In the genomic region with DNA sequence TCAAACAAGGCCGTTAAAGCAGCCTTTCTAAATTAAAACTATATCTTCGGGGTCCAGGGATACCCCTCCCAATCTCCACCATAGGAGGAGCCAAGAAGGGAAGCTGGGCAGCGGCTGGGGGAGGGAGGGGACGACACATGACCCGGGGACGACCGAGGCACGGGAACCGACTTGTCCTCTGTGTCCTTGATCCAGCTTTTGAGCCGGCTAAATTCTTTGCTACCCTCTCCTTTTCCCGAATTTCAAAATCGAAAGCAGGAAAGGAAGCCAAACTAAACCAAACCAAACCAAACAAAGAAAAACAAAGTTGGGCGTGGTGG, we compare ENCODE assay signal across 7 mouse cellular contexts. TPM values are rescaled to one million over a fixed set of nuclear protein-coding genes. Genes with fewer than 3 reads are reported as not detected.
DNase-seq lines count a peak whose midpoint lies in the region; ATAC-seq and TF ChIP-seq lines count a peak whose summit lies in the region.

No protein-coding gene starts in this region.

- ATAC-seq in intestine, embryonic 16.5 days: peak; percentile 57
- ATAC-seq in limb, embryonic 14.5 days (ENCODE audit: low FRiP score, low read depth): peak; percentile 60
- ATAC-seq in midbrain, embryonic 16.5 days: peak; percentile 76
- peak; percentile 54; the same call in 1 of the 2 replicates for ATAC-seq in stomach, embryonic 14.5 days (ENCODE audit: insufficient number of reproducible peaks, insufficient read depth, low FRiP score, low read depth)

- peak overlapping the region; percentile 65 for H3K4me2 ChIP-seq in intestine, embryonic 16.5 days (ENCODE audit: low read depth, low read length)
- peak overlapping the region; percentile 97 for H3K4me2 ChIP-seq in limb, embryonic 14.5 days (replicated peaks; ENCODE audit: low read depth, low read length, severe bottlenecking)
- H3K4me2 ChIP-seq in midbrain, embryonic 16.5 days (ENCODE audit: low read length): peak overlapping the region; percentile 85
- H3K4me2 ChIP-seq in stomach, embryonic 14.5 days (replicated peaks; ENCODE audit: low read depth, low read length): peak overlapping the region; percentile 95

- H3K36me3 ChIP-seq in intestine, embryonic 16.5 days (ENCODE audit: control insufficient read depth, insufficient read depth, low read length): peaks cover 18% of the 10 kb centered on the region
- H3K36me3 ChIP-seq in limb, embryonic 14.5 days (ENCODE audit: control insufficient read depth, insufficient read depth, low read length): peaks cover 35% of the 10 kb centered on the region
- H3K36me3 ChIP-seq in midbrain, embryonic 16.5 days (ENCODE audit: control insufficient read depth, insufficient read depth, low read length): peaks cover 19% of the 10 kb centered on the region
- peaks cover 28% of the 10 kb centered on the region for H3K36me3 ChIP-seq in stomach, embryonic 14.5 days (ENCODE audit: control insufficient read depth, insufficient read depth, low read length)

- H3K4me1 ChIP-seq in intestine, embryonic 16.5 days (ENCODE audit: control insufficient read depth, insufficient read depth, low read length): peaks cover 14% of the 10 kb centered on the region
- H3K4me1 ChIP-seq in limb, embryonic 14.5 days (ENCODE audit: control insufficient read depth, insufficient read depth, low read length): peaks cover 15% of the 10 kb centered on the region
- H3K4me1 ChIP-seq in midbrain, embryonic 16.5 days (ENCODE audit: control insufficient read depth, insufficient read depth, low read length): peaks cover 27% of the 10 kb centered on the region
- peaks cover 13% of the 10 kb centered on the region for H3K4me1 ChIP-seq in stomach, embryonic 14.5 days (ENCODE audit: control insufficient read depth, insufficient read depth, low read length)

- H3K9ac ChIP-seq in intestine, embryonic 16.5 days (ENCODE audit: low read depth, low read length): peak overlapping the region; percentile 71
- peak overlapping the region; percentile 93 for H3K9ac ChIP-seq in limb, embryonic 14.5 days (ENCODE audit: low read depth, low read length, severe bottlenecking)
- peak overlapping the region; percentile 78 for H3K9ac ChIP-seq in midbrain, embryonic 16.5 days (ENCODE audit: low read depth, low read length)
- peak overlapping the region; percentile 42; the same call in 1 of the 2 replicates for H3K9ac ChIP-seq in stomach, embryonic 14.5 days (replicated peaks; ENCODE audit: low read depth, low read length)

- H3K27me3 ChIP-seq in intestine, embryonic 16.5 days (replicated peaks; ENCODE audit: control insufficient read depth, insufficient read depth, low read length): no peaks in the 10 kb centered on the region
- H3K27me3 ChIP-seq in limb, embryonic 14.5 days (ENCODE audit: control insufficient read depth, insufficient read depth, low read length): no peaks in the 10 kb centered on the region
- H3K27me3 ChIP-seq in midbrain, embryonic 16.5 days (ENCODE audit: control insufficient read depth, insufficient read depth, low read depth, low read length): no peaks in the 10 kb centered on the region
- no peaks in the 10 kb centered on the region for H3K27me3 ChIP-seq in stomach, embryonic 14.5 days (ENCODE audit: control insufficient read depth, insufficient read depth, low read length)

- peak overlapping the region; percentile 81 for H3K27ac ChIP-seq in intestine, embryonic 16.5 days (ENCODE audit: low read length)
- peak overlapping the region; percentile 88 for H3K27ac ChIP-seq in limb, embryonic 14.5 days (replicated peaks; ENCODE audit: low read depth, low read length)
- H3K27ac ChIP-seq in midbrain, embryonic 16.5 days (ENCODE audit: low read length): peak overlapping the region; percentile 95
- H3K27ac ChIP-seq in stomach, embryonic 14.5 days (ENCODE audit: low read length): peak overlapping the region; percentile 80

- H3K9me3 ChIP-seq in intestine, embryonic 16.5 days (ENCODE audit: control insufficient read depth, low read length): no peaks in the 10 kb centered on the region
- H3K9me3 ChIP-seq in limb, embryonic 14.5 days (ENCODE audit: control insufficient read depth, low read length): no peaks in the 10 kb centered on the region
- H3K9me3 ChIP-seq in midbrain, embryonic 16.5 days (replicated peaks; ENCODE audit: control insufficient read depth, low read length, poor library complexity, severe bottlenecking): no peaks in the 10 kb centered on the region
- no peaks in the 10 kb centered on the region for H3K9me3 ChIP-seq in stomach, embryonic 14.5 days (ENCODE audit: control insufficient read depth, low read depth, low read length)

- TF ChIP-seq POLR2A in limb, embryonic 14.5 days (IDR thresholded peaks at IDR 0.05; ENCODE audit: borderline replicate concordance, extremely low read depth, insufficient read depth, insufficient read length): no peak

- H3K4me3 ChIP-seq in intestine, embryonic 16.5 days (ENCODE audit: low read length): peak overlapping the region; percentile 100
- peak overlapping the region; percentile 99 for H3K4me3 ChIP-seq in limb, embryonic 14.5 days (replicated peaks; ENCODE audit: low read length)
- peak overlapping the region; percentile 84 for H3K4me3 ChIP-seq in midbrain, embryonic 16.5 days (ENCODE audit: low read depth, low read length)
- H3K4me3 ChIP-seq in stomach, embryonic 14.5 days (ENCODE audit: low read depth, low read length): peak overlapping the region; percentile 100

- DNase-seq in T-cell, adult 2 months (ENCODE audit: low spot score): peak; percentile 41
- DNase-seq in cerebellum, postnatal 14 days: peak; percentile 78 to 82
- peak; percentile 75 for DNase-seq in gastrocnemius, postnatal 14 days
- DNase-seq in limb, embryonic 14.5 days (ENCODE audit: low spot score): peak; percentile 67

- under 1% methylated on average over 13 of the region's 13 CpGs for WGBS in intestine, embryonic 16.5 days
- 0% methylated on average over 13 of the region's 13 CpGs for WGBS in limb, embryonic 14.5 days
- 0% methylated on average over 13 of the region's 13 CpGs for WGBS in midbrain, embryonic 16.5 days
- WGBS in stomach, embryonic 14.5 days: 1% methylated on average over 13 of the region's 13 CpGs

- intact Hi-C loops in gastrocnemius, postnatal 14 days (cut with DNase I; ENCODE audit: low total_unique reads): no loop called here

RNA-seq across cellular contexts. Expression of a gene that starts 0.5 kb away (rescaled TPM):
- 100 to 1,000 TPM in 1 of 2 experiments, 10 to 100 TPM in 1; 76.9 to 163 TPM for total RNA-seq in gastrocnemius, postnatal 14 days (2021)
- 462 and 467 TPM in 2 replicates for polyA plus RNA-seq in intestine, embryonic 16.5 days (2015; fragmentation: Nextera tagmentation; extraction: Ambion mirVana)
- 627 and 690 TPM in 2 replicates for polyA plus RNA-seq in limb, embryonic 14.5 days (2012; rRNA removed)
- 416 and 463 TPM in 2 replicates for polyA plus RNA-seq in limb, embryonic 14.5 days (2014; fragmentation: Nextera tagmentation; extraction: Ambion mirVana)
- 576 and 581 TPM in 2 replicates for polyA plus RNA-seq in midbrain, embryonic 16.5 days (2015; fragmentation: Nextera tagmentation; extraction: Ambion mirVana)
- 506 and 565 TPM in 2 replicates for polyA plus RNA-seq in stomach, embryonic 14.5 days (2014; fragmentation: Nextera tagmentation; extraction: Ambion mirVana)

RNA-seq across cellular contexts. Expression of a gene that starts 7.8 kb away (rescaled TPM):
- total RNA-seq in gastrocnemius, postnatal 14 days (2021): 10 to 100 TPM; 34.1 to 39.6 TPM
- polyA plus RNA-seq in intestine, embryonic 16.5 days (2015; fragmentation: Nextera tagmentation; extraction: Ambion mirVana): 62.6 and 65.0 TPM in 2 replicates
- 41.4 and 64.5 TPM in 2 replicates for polyA plus RNA-seq in limb, embryonic 14.5 days (2012; rRNA removed)
- polyA plus RNA-seq in limb, embryonic 14.5 days (2014; fragmentation: Nextera tagmentation; extraction: Ambion mirVana): 64.3 and 69.1 TPM in 2 replicates
- polyA plus RNA-seq in midbrain, embryonic 16.5 days (2015; fragmentation: Nextera tagmentation; extraction: Ambion mirVana): 61.9 and 64.7 TPM in 2 replicates
- polyA plus RNA-seq in stomach, embryonic 14.5 days (2014; fragmentation: Nextera tagmentation; extraction: Ambion mirVana): 67.7 and 71.7 TPM in 2 replicates

RNA-seq across cellular contexts. Expression of a gene that starts 8.1 kb away (rescaled TPM):
- 10 to 100 TPM; 41.1 to 45.9 TPM for total RNA-seq in gastrocnemius, postnatal 14 days (2021)
- 146 and 155 TPM in 2 replicates for polyA plus RNA-seq in intestine, embryonic 16.5 days (2015; fragmentation: Nextera tagmentation; extraction: Ambion mirVana)
- polyA plus RNA-seq in limb, embryonic 14.5 days (2012; rRNA removed): 119 and 131 TPM in 2 replicates
- 166 TPM in 2 replicates for polyA plus RNA-seq in limb, embryonic 14.5 days (2014; fragmentation: Nextera tagmentation; extraction: Ambion mirVana)
- polyA plus RNA-seq in midbrain, embryonic 16.5 days (2015; fragmentation: Nextera tagmentation; extraction: Ambion mirVana): 237 and 253 TPM in 2 replicates
- 180 and 186 TPM in 2 replicates for polyA plus RNA-seq in stomach, embryonic 14.5 days (2014; fragmentation: Nextera tagmentation; extraction: Ambion mirVana)

RNA-seq across cellular contexts. Expression of a gene that starts 58.5 kb away (rescaled TPM):
- under 1 TPM; 0.20 to 0.39 TPM for total RNA-seq in gastrocnemius, postnatal 14 days (2021)
- polyA plus RNA-seq in intestine, embryonic 16.5 days (2015; fragmentation: Nextera tagmentation; extraction: Ambion mirVana): 3.6 and 10.1 TPM in 2 replicates
- polyA plus RNA-seq in limb, embryonic 14.5 days (2012; rRNA removed): 3.3 and 3.6 TPM in 2 replicates
- polyA plus RNA-seq in limb, embryonic 14.5 days (2014; fragmentation: Nextera tagmentation; extraction: Ambion mirVana): 3.6 and 4.1 TPM in 2 replicates
- polyA plus RNA-seq in midbrain, embryonic 16.5 days (2015; fragmentation: Nextera tagmentation; extraction: Ambion mirVana): 1.3 and 1.4 TPM in 2 replicates
- polyA plus RNA-seq in stomach, embryonic 14.5 days (2014; fragmentation: Nextera tagmentation; extraction: Ambion mirVana): 1.2 and 1.6 TPM in 2 replicates

Comparison
In these comparisons a context has a peak if more than half of its experiments do, and no peak if none do; other contexts are left out.
1. Peak in every context shown above with its lines: DNase-seq, ATAC-seq, H3K4me3 ChIP-seq and H3K27ac ChIP-seq.
2. H3K9ac ChIP-seq: peak in every context shown above with its lines; median percentile 93 in limb, embryonic 14.5 days; 78 in midbrain, embryonic 16.5 days; 71 in intestine, embryonic 16.5 days; 42 in stomach, embryonic 14.5 days.